Mouse (Mus musculus): ENCODE results near the gene Itgb4. TPM values are rescaled to one million over a fixed set of nuclear protein-coding genes. Genes with fewer than 3 reads are reported as not detected.

Gene Itgb4
- 0.51 and 0.80 TPM in 2 replicates for polyA plus RNA-seq (2014; fragmentation: Nextera tagmentation; extraction: Ambion mirVana)

GRCm38 (mm10) chr11:115974309-115975082 is at the start of gene Itgb4:
Itgb4 (plus strand) TSS chr11:115974709.
- H3K27me3 ChIP-seq (ENCODE audit: control insufficient read depth, insufficient read depth, low read length): peaks cover 49% of the 10 kb centered on the region
- no peaks in the 10 kb centered on the region for H3K9me3 ChIP-seq (replicated peaks; ENCODE audit: control insufficient read depth, low read length)
- H3K4me2 ChIP-seq: peak within 1 kb of the TSS; percentile 84
- H3K36me3 ChIP-seq (ENCODE audit: control insufficient read depth, insufficient read depth, low read length): no peaks in the 10 kb centered on the region
- peaks cover 6% of the 10 kb centered on the region for H3K4me1 ChIP-seq (ENCODE audit: control insufficient read depth, insufficient read depth, low read length)
- peak within 1 kb of the TSS; percentile 63 for H3K9ac ChIP-seq (ENCODE audit: low read depth, low read length)
- no peak for ATAC-seq (replicated peaks; ENCODE audit: insufficient number of reproducible peaks, low FRiP score, low TSS enrichment)
- H3K27ac ChIP-seq (ENCODE audit: low read depth, low read length): no peak within 1 kb of the TSS
- WGBS (ENCODE audit: insufficient replicate concordance): 12% methylated on average over 43 of the region's 58 CpGs
- H3K4me3 ChIP-seq (ENCODE audit: low read depth, low read length): peak within 1 kb of the TSS; percentile 54

- Histone ChIP-seq H3K4me2 (no peak overlapping the region), H3K27me3 (ENCODE audit: control insufficient read depth, insufficient read depth, low read length) (no peaks in the 10 kb centered on the region), H3K27ac (ENCODE audit: low read depth, low read length) (no peak overlapping the region), H3K9ac (ENCODE audit: low read depth, low read length) (no peak overlapping the region), H3K9me3 (replicated peaks; ENCODE audit: control insufficient read depth, low read length) (no peaks in the 10 kb centered on the region), H3K4me1 (ENCODE audit: control insufficient read depth, insufficient read depth, low read length) (peaks cover 9% of the 10 kb centered on the region), H3K4me3 (ENCODE audit: low read depth, low read length) (no peak overlapping the region), H3K36me3 (ENCODE audit: control insufficient read depth, insufficient read depth, low read length) (peaks cover 4% of the 10 kb centered on the region; the same call in 1 of the 2 replicates)
- WGBS (ENCODE audit: insufficient replicate concordance): 83% methylated on average over 8 of the region's 8 CpGs
- no peak for ATAC-seq (replicated peaks; ENCODE audit: insufficient number of reproducible peaks, low FRiP score, low TSS enrichment)
These were observed 45.5 kb upstream of the Itgb4 start for GRCm38 (mm10) chr11:115929031-115929430.

- H3K4me1 ChIP-seq (ENCODE audit: control insufficient read depth, insufficient read depth, low read length): peaks cover 15% of the 10 kb centered on the region
- 71% methylated on average over 3 of the region's 3 CpGs for WGBS (ENCODE audit: insufficient replicate concordance)
- no peak overlapping the region for H3K4me2 ChIP-seq
- ATAC-seq (replicated peaks; ENCODE audit: insufficient number of reproducible peaks, low FRiP score, low TSS enrichment): no peak
- no peak overlapping the region for H3K4me3 ChIP-seq (ENCODE audit: low read depth, low read length)
- peaks cover 4% of the 10 kb centered on the region; the same call in 1 of the 2 replicates for H3K36me3 ChIP-seq (ENCODE audit: control insufficient read depth, insufficient read depth, low read length)
- no peak overlapping the region for H3K9ac ChIP-seq (ENCODE audit: low read depth, low read length)
- H3K27me3 ChIP-seq (ENCODE audit: control insufficient read depth, insufficient read depth, low read length): no peaks in the 10 kb centered on the region
- H3K27ac ChIP-seq (ENCODE audit: low read depth, low read length): no peak overlapping the region
- no peaks in the 10 kb centered on the region for H3K9me3 ChIP-seq (replicated peaks; ENCODE audit: control insufficient read depth, low read length)
These were observed 44.7 kb upstream of the Itgb4 start for GRCm38 (mm10) chr11:115929818-115930217.

GRCm38 (mm10) chr11:115931235-115931634 is 43.3 kb upstream of the Itgb4 start:
- no peak overlapping the region for H3K4me3 ChIP-seq (ENCODE audit: low read depth, low read length)
- no peaks in the 10 kb centered on the region for H3K9me3 ChIP-seq (replicated peaks; ENCODE audit: control insufficient read depth, low read length)
- no peaks in the 10 kb centered on the region for H3K27me3 ChIP-seq (ENCODE audit: control insufficient read depth, insufficient read depth, low read length)
- 66% methylated on average over 3 of the region's 3 CpGs for WGBS (ENCODE audit: insufficient replicate concordance)
- H3K9ac ChIP-seq (ENCODE audit: low read depth, low read length): no peak overlapping the region
- peaks cover 15% of the 10 kb centered on the region for H3K4me1 ChIP-seq (ENCODE audit: control insufficient read depth, insufficient read depth, low read length)
- H3K36me3 ChIP-seq (ENCODE audit: control insufficient read depth, insufficient read depth, low read length): peaks cover 4% of the 10 kb centered on the region; the same call in 1 of the 2 replicates
- no peak overlapping the region for H3K27ac ChIP-seq (ENCODE audit: low read depth, low read length)
- no peak for ATAC-seq (replicated peaks; ENCODE audit: insufficient number of reproducible peaks, low FRiP score, low TSS enrichment)
- no peak overlapping the region for H3K4me2 ChIP-seq

- Histone ChIP-seq H3K4me1 (ENCODE audit: control insufficient read depth, insufficient read depth, low read length) (peaks cover 15% of the 10 kb centered on the region), H3K36me3 (ENCODE audit: control insufficient read depth, insufficient read depth, low read length) (peaks cover 5% of the 10 kb centered on the region), H3K27ac (ENCODE audit: low read depth, low read length) (peak within 1 kb of the TSS; percentile 51; the same call in 1 of the 2 replicates), H3K9me3 (replicated peaks; ENCODE audit: control insufficient read depth, low read length) (no peaks in the 10 kb centered on the region), H3K27me3 (ENCODE audit: control insufficient read depth, insufficient read depth, low read length) (no peaks in the 10 kb centered on the region), H3K4me3 (ENCODE audit: low read depth, low read length) (peak within 1 kb of the TSS; percentile 85), H3K9ac (ENCODE audit: low read depth, low read length) (peak within 1 kb of the TSS; percentile 88), H3K4me2 (peak within 1 kb of the TSS; percentile 86)
- WGBS (ENCODE audit: insufficient replicate concordance): under 1% methylated on average over 28 of the region's 28 CpGs
- peak; percentile 97 for ATAC-seq (replicated peaks; ENCODE audit: insufficient number of reproducible peaks, low FRiP score, low TSS enrichment)
These were observed 41.3 kb upstream of the Itgb4 start, which contains the start of the genes Sap30bp and Recql5 for GRCm38 (mm10) chr11:115933108-115933746. Sap30bp (plus strand) TSS chr11:115933282. Recql5 (minus strand) TSS chr11:115933477.

DNA sequence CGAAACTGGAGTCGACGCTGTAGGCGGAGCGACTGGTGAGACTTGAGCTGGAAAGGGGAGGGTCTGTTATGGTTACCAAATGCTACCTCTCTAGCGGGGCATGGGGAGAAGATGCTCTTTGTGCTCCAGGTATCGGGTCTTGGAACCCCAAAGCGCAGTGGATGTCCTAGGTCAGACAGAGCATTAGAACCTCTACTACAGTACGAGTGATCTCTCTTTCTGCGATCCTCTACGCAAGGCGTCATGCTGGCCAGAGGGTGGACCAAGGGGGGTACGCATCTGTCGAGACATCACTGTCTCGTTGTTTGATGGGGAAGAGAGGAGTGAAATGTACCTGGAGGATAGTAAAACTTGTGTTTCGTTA is 40.8 kb upstream of the Itgb4 start:
- Histone ChIP-seq H3K27me3 (ENCODE audit: control insufficient read depth, insufficient read depth, low read length) (no peaks in the 10 kb centered on the region), H3K4me1 (ENCODE audit: control insufficient read depth, insufficient read depth, low read length) (peaks cover 15% of the 10 kb centered on the region), H3K36me3 (ENCODE audit: control insufficient read depth, insufficient read depth, low read length) (peaks cover 7% of the 10 kb centered on the region), H3K9ac (ENCODE audit: low read depth, low read length) (peak overlapping the region; percentile 88), H3K27ac (ENCODE audit: low read depth, low read length) (peak overlapping the region; percentile 51; the same call in 1 of the 2 replicates), H3K4me3 (ENCODE audit: low read depth, low read length) (peak overlapping the region; percentile 85), H3K9me3 (replicated peaks; ENCODE audit: control insufficient read depth, low read length) (no peaks in the 10 kb centered on the region), H3K4me2 (peak overlapping the region; percentile 86)
- peak; percentile 49; the same call in 1 of the 2 replicates for ATAC-seq (replicated peaks; ENCODE audit: insufficient number of reproducible peaks, low FRiP score, low TSS enrichment)
- WGBS (ENCODE audit: insufficient replicate concordance): under 1% methylated on average over 16 of the region's 16 CpGs

GRCm38 (mm10) chr11:115939690-115940329 is 34.7 kb upstream of the Itgb4 start:
- no peak for ATAC-seq (replicated peaks; ENCODE audit: insufficient number of reproducible peaks, low FRiP score, low TSS enrichment)
- WGBS (ENCODE audit: insufficient replicate concordance): 38% methylated on average over 6 of the region's 6 CpGs

DNA sequence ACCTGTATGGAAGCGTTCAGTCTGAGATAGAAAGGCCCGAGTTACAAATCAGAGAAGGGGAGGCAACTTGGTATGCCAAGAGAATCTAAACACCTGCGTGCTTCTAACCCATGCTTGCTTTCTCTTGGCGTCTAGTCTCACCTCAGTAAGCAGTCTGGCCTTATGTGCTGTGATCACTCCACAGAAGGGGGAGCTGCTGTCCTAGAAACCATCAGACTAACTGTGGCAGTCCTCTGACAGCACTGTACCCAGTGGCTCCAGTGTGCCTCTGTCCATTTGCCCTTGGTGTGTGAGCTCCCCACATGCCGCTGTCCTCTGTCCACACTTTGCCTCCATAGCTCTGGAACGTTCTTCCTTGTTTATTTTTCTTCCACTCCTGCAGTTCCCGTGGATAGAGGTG is 32.5 kb upstream of the Itgb4 start:
- H3K36me3 ChIP-seq (ENCODE audit: control insufficient read depth, insufficient read depth, low read length): peaks cover 23% of the 10 kb centered on the region
- 77% methylated on average over 7 of the region's 7 CpGs for WGBS (ENCODE audit: insufficient replicate concordance)

More at GRCm38 (mm10) chr11:115939690-115940329, 34.7 kb upstream of the Itgb4 start:
- no peak overlapping the region for H3K27ac ChIP-seq (ENCODE audit: low read depth, low read length)
- no peak overlapping the region for H3K9ac ChIP-seq (ENCODE audit: low read depth, low read length)
- H3K36me3 ChIP-seq (ENCODE audit: control insufficient read depth, insufficient read depth, low read length): peaks cover 18% of the 10 kb centered on the region
- no peaks in the 10 kb centered on the region for H3K27me3 ChIP-seq (ENCODE audit: control insufficient read depth, insufficient read depth, low read length)
- no peaks in the 10 kb centered on the region for H3K9me3 ChIP-seq (replicated peaks; ENCODE audit: control insufficient read depth, low read length)
- H3K4me1 ChIP-seq (ENCODE audit: control insufficient read depth, insufficient read depth, low read length): no peaks in the 10 kb centered on the region
- H3K4me2 ChIP-seq: no peak overlapping the region
- H3K4me3 ChIP-seq (ENCODE audit: low read depth, low read length): no peak overlapping the region

More for the DNA sequence above, 32.5 kb upstream of the Itgb4 start:
- H3K9me3 ChIP-seq (replicated peaks; ENCODE audit: control insufficient read depth, low read length): no peaks in the 10 kb centered on the region
- H3K4me3 ChIP-seq (ENCODE audit: low read depth, low read length): no peak overlapping the region
- no peak overlapping the region for H3K4me2 ChIP-seq
- no peak overlapping the region for H3K9ac ChIP-seq (ENCODE audit: low read depth, low read length)
- no peaks in the 10 kb centered on the region for H3K4me1 ChIP-seq (ENCODE audit: control insufficient read depth, insufficient read depth, low read length)
- no peak overlapping the region for H3K27ac ChIP-seq (ENCODE audit: low read depth, low read length)
- H3K27me3 ChIP-seq (ENCODE audit: control insufficient read depth, insufficient read depth, low read length): no peaks in the 10 kb centered on the region
- ATAC-seq (replicated peaks; ENCODE audit: insufficient number of reproducible peaks, low FRiP score, low TSS enrichment): no peak
